In genomic region chr7:99238417-99238816, GRCm38 (mm10) we compare ENCODE assay signal across 8 mouse cellular contexts. TPM values are rescaled to one million over a fixed set of nuclear protein-coding genes. Genes with fewer than 3 reads are reported as not detected.
DNase-seq lines count a peak whose midpoint lies in the region; ATAC-seq lines count a peak whose summit lies in the region.

TSS of gene Mogat2 (minus strand) at chr7:99238619.

- H3K27ac ChIP-seq in kidney, embryonic 16.5 days (ENCODE audit: low read length) = no peak within 1 kb of the TSS
- no peak within 1 kb of the TSS for H3K27ac ChIP-seq in liver, embryonic 12.5 days
- H3K27ac ChIP-seq in stomach, embryonic 15.5 days = no peak within 1 kb of the TSS

- ATAC-seq in kidney, embryonic 16.5 days (ENCODE audit: low FRiP score, low TSS enrichment) = peak; percentile 96
- ATAC-seq in granulocyte monocyte progenitor cell, adult 5-6 weeks (replicated peaks; ENCODE audit: poor library complexity, severe bottlenecking) = peak; percentile 84
- peak; percentile 81 for ATAC-seq in liver, embryonic 12.5 days
- ATAC-seq in stomach, embryonic 15.5 days (ENCODE audit: insufficient read depth, low FRiP score, low read depth) = peak; percentile 93

- peak within 1 kb of the TSS; percentile 40; the same call in 1 of the 2 replicates for H3K9ac ChIP-seq in kidney, embryonic 16.5 days (replicated peaks; ENCODE audit: low read length)
- peak within 1 kb of the TSS; percentile 31; the same call in 1 of the 2 replicates for H3K9ac ChIP-seq in liver, embryonic 12.5 days
- no peak within 1 kb of the TSS for H3K9ac ChIP-seq in stomach, embryonic 15.5 days

- no peaks in the 10 kb centered on the region for H3K9me3 ChIP-seq in kidney, embryonic 16.5 days (ENCODE audit: low read length)
- no peaks in the 10 kb centered on the region for H3K9me3 ChIP-seq in liver, embryonic 12.5 days (replicated peaks)
- H3K9me3 ChIP-seq in stomach, embryonic 15.5 days = no peaks in the 10 kb centered on the region

- H3K4me1 ChIP-seq in kidney, embryonic 16.5 days (ENCODE audit: insufficient read depth, low read length) = peaks cover 14% of the 10 kb centered on the region
- peaks cover 27% of the 10 kb centered on the region for H3K4me1 ChIP-seq in liver, embryonic 12.5 days
- H3K4me1 ChIP-seq in stomach, embryonic 15.5 days = peaks cover 7% of the 10 kb centered on the region; the same call in 1 of the 2 replicates

- no peaks in the 10 kb centered on the region for H3K36me3 ChIP-seq in kidney, embryonic 16.5 days (ENCODE audit: insufficient read depth, low read length)
- no peaks in the 10 kb centered on the region for H3K36me3 ChIP-seq in liver, embryonic 12.5 days
- no peaks in the 10 kb centered on the region for H3K36me3 ChIP-seq in stomach, embryonic 15.5 days

- DNase-seq in kidney, adult 9 months = no peak
- no peak for DNase-seq in left cerebral cortex, postnatal 10 days (ENCODE audit: extremely low spot score in 1 of 2, low spot score in 2 of 2)
- no peak for DNase-seq in cerebellum, postnatal 4 days (ENCODE audit: low spot score in 2 of 2)
- no peak for DNase-seq in urinary bladder, postnatal 25 days (ENCODE audit: low spot score)

- peak within 1 kb of the TSS; percentile 58 for H3K4me2 ChIP-seq in kidney, embryonic 16.5 days (replicated peaks; ENCODE audit: low read depth, low read length)
- peak within 1 kb of the TSS; percentile 59 for H3K4me2 ChIP-seq in liver, embryonic 12.5 days
- peak within 1 kb of the TSS; percentile 59 for H3K4me2 ChIP-seq in stomach, embryonic 15.5 days

- H3K4me3 ChIP-seq in kidney, embryonic 16.5 days (ENCODE audit: low read length) = peak within 1 kb of the TSS; percentile 37
- peak within 1 kb of the TSS; percentile 41 for H3K4me3 ChIP-seq in liver, embryonic 12.5 days
- peak within 1 kb of the TSS; percentile 34 for H3K4me3 ChIP-seq in stomach, embryonic 15.5 days (replicated peaks)

- intact Hi-C loops in left cerebral cortex, postnatal 10 days (cut with DNase I) = no loop called here

- H3K27me3 ChIP-seq in kidney, embryonic 16.5 days (ENCODE audit: insufficient read depth, low read length) = no peaks in the 10 kb centered on the region
- H3K27me3 ChIP-seq in liver, embryonic 12.5 days (replicated peaks) = peaks cover 30% of the 10 kb centered on the region
- no peaks in the 10 kb centered on the region for H3K27me3 ChIP-seq in stomach, embryonic 15.5 days (replicated peaks)

- 3% methylated on average over 13 of the region's 13 CpGs for WGBS in kidney, embryonic 16.5 days
- WGBS in liver, embryonic 12.5 days (ENCODE audit: insufficient replicate concordance) = 4% methylated on average over 13 of the region's 13 CpGs
- 4% methylated on average over 13 of the region's 13 CpGs for WGBS in stomach, embryonic 15.5 days

RNA-seq across cellular contexts. Expression of gene Mogat2, which starts in this region (rescaled TPM):
- 12.2 and 14.9 TPM in 2 replicates for polyA plus RNA-seq in kidney, embryonic 16.5 days (2015; fragmentation: Nextera tagmentation; extraction: Ambion mirVana)
- 1.5 and 6.2 TPM in 2 replicates for total RNA-seq in granulocyte monocyte progenitor cell, adult 5-6 weeks (2014; fragmentation: Nextera tagmentation)
- 3.6 and 4.8 TPM in 2 replicates for total RNA-seq in granulocyte monocyte progenitor cell, adult 5-6 weeks (2017)
- polyA plus RNA-seq in liver, embryonic 12.5 days (2016; fragmentation: Nextera tagmentation; extraction: Ambion mirVana) = 28.8 and 33.9 TPM in 2 replicates
- polyA plus RNA-seq in stomach, embryonic 15.5 days (2015; fragmentation: Nextera tagmentation; extraction: Ambion mirVana) = 28.1 and 34.5 TPM in 2 replicates
- total RNA-seq in left cerebral cortex, postnatal 10 days (2021) = under 1 TPM in 1 of 2 experiments, not detected in 1; 0.49 TPM
